Mouse (Mus musculus): ENCODE results near the gene Scgb1b11. TPM values are rescaled to one million over a fixed set of nuclear protein-coding genes. Genes with fewer than 3 reads are reported as not detected.

The Scgb1b11 gene
- polyA plus RNA-seq (2014; fragmentation: Illumina TruSeq; extraction: RNeasy Lipid Tissue Mini Kit (QIAGEN cat#74804); ENCODE audit: low read depth, low replicate concordance) = not detected

DNA sequence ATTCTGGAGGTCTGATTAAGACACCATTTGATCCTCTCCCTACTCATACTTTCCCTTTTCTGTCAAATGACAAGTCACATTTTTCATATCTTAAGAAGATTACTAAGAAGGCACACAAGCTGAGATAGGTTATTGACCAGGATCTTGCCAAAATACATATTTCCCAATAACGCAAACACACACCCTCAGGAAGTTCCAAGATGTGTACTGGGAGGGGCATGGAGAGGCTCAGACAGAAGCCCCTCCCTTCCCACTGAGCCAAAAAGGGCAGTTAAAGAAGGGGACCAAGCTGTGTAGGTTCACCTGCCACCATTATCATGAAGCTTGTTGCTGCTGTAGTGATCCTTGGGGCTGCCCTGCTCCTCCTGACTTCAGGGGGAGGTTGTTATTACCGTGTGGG lies at the start of gene Scgb1b11:
TSS of gene Scgb1b11 (plus strand) at position 301 of the 400 bp plus-strand sequence.

GRCm38 (mm10) chr7:32211045-32211444 lies 11.6 kb upstream of the Scgb1b11 start, which contains the start of gene Scgb2b11:
TSS of gene Scgb2b11 (minus strand) at chr7:32211145.

Other genes with a start within 250 kb of the Scgb1b11 start
- not detected for gene Scgb1b10, start 122.0 kb upstream of the Scgb1b11 start, polyA plus RNA-seq (2014; fragmentation: Illumina TruSeq; extraction: RNeasy Lipid Tissue Mini Kit (QIAGEN cat#74804); ENCODE audit: low read depth, low replicate concordance)
- not detected for gene Scgb2b11, start 11.7 kb upstream of the Scgb1b11 start, polyA plus RNA-seq (2014; fragmentation: Illumina TruSeq; extraction: RNeasy Lipid Tissue Mini Kit (QIAGEN cat#74804); ENCODE audit: low read depth, low replicate concordance)
- gene Scgb2b12, start 104.4 kb downstream of the Scgb1b11 start, polyA plus RNA-seq (2014; fragmentation: Illumina TruSeq; extraction: RNeasy Lipid Tissue Mini Kit (QIAGEN cat#74804); ENCODE audit: low read depth, low replicate concordance) = not detected
- not detected for gene Scgb1b12, start 111.3 kb downstream of the Scgb1b11 start, polyA plus RNA-seq (2014; fragmentation: Illumina TruSeq; extraction: RNeasy Lipid Tissue Mini Kit (QIAGEN cat#74804); ENCODE audit: low read depth, low replicate concordance)
- gene Scgb1b29, start 218.7 kb downstream of the Scgb1b11 start, polyA plus RNA-seq (2014; fragmentation: Illumina TruSeq; extraction: RNeasy Lipid Tissue Mini Kit (QIAGEN cat#74804); ENCODE audit: low read depth, low replicate concordance) = not detected

Data from heart, adult 10 weeks (tissue).